Mouse (Mus musculus) large intestine, adult 2 months (tissue): Measurements from ENCODE around the gene Dapk2. TPM values are rescaled to one million over a fixed set of nuclear protein-coding genes. Genes with fewer than 3 reads are reported as not detected.
A peak's percentile ranks its signal among the peaks of the same experiment; 100 is the strongest.
"Not testable (repeated sequence)": the region's sequence is repeated elsewhere in the genome, so short reads cannot be mapped to it uniquely, and the experiment has no call there.

ENCODE experiments used
- DNase-seq: peaks from one replicate; pipeline ENCODE4 v3.0.0-alpha.2; 2012; ENCODE audit warnings: low read depth, low spot score
- WGBS: fragments of 180-500 bp; shearing (Covaris S2); methylation state at CpG from one replicate; pipeline ENCODE4 v1.1.7; 2018; 5-methylcytosine and 5-hydroxymethylcytosine counted together
- polyA plus RNA-seq: library from polyadenylated mRNA; depleted of rRNA; stranded (reverse); fragments of >200 nt; gene quantifications from 2 replicates; pipeline ENCODE4 v1.2.3, GENCODE M21; 2012

The Dapk2 gene
- polyA plus RNA-seq, 1 experiment, result 18.1 TPM

DNA sequence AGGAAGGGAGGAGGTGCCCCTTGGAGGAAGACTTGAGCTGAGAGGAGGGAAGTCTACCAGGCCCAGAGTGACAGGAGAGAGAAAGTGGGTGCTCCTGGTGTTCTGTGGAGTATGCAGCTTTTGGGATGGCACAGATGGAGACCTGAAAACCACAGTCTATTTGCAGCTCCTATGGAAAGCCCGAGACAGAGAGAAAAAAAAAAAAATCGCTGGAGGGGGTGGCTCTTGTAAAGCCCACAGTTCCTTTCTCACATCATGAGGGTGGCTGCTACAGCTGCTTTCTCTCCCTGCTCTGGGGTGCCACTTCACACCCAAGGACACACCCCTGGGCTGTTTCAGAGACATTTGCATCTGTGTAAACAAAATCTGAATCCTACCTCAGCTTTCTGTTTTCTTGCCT, 107.6 kb downstream of the Dapk2 start:
- 19% methylated on average over 2 of the region's 2 CpGs for WGBS
- no peak for DNase-seq

DNA sequence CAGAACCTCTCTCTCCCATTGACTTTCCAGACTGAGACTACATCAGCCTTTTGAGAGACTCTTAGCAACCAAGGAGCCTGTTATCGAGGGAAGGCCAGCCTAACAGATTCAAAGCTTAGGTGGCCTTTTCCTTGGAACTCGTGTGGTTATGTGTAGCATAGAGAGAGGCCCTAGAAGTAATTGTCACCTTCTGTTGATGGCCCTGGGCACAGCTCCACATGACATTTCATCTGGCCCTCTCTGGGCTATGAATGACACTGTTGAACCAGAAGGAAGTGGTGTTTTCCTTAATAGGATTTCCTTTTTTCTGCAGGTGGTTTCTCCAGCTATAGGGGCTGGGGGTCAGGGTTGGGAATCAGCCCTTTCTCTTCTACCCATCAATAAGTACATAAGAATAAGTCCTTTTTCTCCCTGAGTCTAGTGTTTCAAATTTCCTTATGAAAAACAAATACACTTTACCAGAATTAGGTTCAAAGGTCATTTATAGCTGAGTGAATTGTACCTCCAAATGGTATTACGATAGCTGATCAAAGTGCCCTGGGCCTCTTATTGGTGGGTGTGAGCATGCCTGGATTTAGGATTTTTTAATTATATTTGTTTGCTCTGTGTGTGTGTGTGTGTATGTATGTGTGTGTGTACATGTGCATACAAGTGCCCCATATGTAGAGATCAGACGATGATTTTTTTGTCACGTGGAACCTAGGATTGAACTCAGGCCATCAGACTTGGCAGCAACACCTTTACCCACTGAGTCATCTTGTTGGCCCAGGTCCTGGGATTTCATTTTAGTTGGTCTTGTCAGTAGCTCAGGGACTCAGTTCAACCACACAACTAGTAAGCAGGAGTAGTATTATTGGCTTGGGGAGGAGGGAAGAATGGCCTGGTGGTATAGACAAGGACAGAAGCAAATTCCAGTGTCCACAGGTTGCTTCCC, 108.5 kb downstream of the Dapk2 start:
- WGBS, result 14% methylated on average over 5 of the region's 5 CpGs
- DNase-seq, result peak; percentile 87

DNA sequence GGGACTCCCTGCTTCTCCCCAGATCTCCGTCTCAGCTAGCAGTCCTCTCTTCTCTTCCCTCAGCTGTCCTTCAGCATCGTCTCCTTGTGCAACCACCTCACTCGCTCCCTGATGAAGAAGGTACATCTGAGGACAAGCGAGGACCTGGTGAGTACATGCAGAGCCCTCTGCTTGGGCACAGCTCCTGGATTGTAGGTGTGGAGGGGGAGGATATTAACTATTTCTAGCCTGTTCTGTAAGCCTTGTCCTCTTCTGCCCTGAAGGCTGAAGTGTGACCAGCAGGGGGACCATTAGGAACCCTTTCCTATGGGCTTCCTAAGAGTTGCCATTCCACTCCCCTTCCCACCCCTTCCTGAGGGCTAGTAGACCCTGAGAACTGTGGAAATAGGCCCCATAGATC, 110.8 kb downstream of the Dapk2 start:
- no peak for DNase-seq
- 90% methylated on average over 4 of the region's 4 CpGs for WGBS

DNA sequence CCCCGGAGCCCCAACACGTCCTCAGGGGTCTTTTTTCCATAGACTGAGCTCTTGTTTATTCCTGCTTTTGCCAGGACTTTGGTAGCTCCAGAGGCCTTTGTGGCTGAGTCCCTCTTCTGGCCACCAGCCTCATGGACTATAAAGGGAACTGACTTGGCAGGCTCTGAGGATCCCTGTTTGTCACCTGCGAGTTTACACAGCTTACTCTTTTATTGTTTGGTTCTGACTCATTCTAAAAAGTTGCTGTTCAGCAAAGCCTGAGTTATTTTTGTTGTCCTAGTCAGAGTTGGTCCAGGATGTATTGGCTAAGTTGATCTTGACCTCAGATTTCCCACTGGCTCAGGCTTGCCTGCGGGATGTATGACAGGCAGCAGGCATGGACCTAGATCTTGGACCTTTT, 112.0 kb downstream of the Dapk2 start:
- DNase-seq, result no peak
- WGBS, result 21% methylated on average over 4 of the region's 4 CpGs

DNA sequence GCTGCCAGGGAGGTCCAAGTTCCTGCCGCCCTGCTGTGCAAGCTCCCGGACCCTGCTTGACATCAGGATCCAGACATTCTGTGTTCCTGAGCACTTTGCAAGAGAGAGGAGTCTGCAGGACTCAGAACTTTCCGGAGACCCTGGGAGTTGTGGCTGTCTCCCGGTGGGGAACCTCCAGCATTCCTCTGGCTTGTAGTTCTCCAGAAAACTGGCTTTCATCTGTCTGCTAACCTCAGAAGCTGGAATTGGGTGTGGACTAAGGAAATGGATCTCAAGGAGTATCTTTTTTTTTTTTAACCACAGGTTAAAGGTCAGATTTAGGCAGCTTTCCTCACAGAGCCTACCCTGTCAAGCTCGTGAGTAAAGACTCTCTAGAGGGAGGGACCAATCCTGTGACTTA, 113.7 kb downstream of the Dapk2 start:
- WGBS, result 53% methylated on average over 5 of the region's 5 CpGs
- no peak for DNase-seq

DNA sequence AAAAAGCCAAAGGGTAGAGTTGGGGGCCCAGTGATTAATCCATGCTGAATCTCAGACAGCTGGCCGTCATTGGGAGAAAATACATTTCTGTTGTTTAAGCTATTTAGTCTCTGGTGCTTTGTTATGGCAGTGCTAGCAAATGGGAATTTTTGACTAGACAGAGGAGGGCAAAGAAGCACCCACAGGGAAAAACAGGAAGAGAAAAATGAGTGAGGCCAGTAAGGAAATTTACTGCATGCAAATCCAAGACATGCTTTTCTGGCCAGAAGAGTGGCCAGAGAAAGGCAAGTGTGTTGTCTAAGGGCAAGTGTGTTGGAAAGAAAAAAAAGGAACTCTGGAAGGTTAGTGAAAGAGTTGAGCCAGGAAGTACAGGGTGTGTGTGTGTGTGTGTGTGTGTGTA, 115.6 kb downstream of the Dapk2 start:
- 96% methylated on average over 1 of the region's 1 CpGs for WGBS
- DNase-seq, result no peak

DNA sequence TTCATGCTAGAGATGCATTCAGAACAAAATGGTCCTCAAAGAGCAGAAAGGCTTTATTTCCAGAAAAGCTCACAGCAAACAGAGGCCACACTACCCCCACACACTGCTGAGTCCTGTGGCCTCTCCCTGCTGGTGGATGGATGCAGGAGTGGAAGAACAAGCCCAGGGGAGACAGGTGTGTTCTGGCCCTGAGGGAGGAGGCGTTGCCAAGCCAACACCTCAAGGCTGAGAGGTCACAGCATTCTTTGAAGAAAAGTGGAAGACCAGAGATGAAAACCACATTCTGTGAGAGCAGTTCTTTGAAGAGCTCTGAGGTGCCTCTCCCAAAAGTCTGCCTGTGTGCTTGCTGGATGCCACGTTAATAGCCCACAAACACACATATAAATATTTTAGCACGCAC, 116.6 kb downstream of the Dapk2 start:
- DNase-seq, result no peak

DNA sequence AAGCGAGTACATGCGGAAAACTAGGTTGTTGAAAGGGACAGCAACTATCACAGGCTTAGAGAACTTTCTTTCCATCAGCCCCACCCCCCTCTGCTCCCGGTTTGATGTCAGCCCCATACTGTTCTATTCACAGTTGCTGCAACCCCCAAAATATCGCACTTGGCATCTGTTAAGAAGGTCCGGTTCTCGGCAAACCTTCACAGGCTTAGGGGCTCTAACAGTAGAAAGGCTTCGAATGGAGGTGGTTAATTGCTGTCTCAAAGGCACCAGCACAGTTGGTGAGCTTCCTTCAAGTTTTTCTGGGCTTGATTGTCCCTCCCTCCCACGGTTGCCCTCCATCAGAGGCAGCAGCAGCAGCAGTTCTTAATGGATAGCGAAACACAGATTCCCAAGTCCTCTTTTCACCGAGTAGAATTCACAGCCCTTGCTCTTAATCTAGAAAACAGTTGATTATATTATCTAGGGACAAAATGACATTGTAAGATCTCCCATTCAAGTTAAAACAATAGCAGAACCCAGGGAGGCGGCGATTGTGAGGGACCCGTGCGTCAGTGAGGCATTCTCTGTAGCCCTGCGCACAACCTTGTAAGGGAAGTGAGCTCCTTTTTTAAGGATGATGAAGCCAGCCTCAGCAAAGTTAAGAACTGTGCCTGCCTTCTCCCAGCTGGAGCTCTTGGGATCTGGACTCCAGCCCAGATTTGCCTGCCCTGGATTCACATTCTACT, 117.4 kb downstream of the Dapk2 start:
- WGBS, result 44% methylated on average over 15 of the region's 15 CpGs
- no peak for DNase-seq

More for the DNA sequence above, 116.6 kb downstream of the Dapk2 start:
- WGBS, result 23% methylated on average over 3 of the region's 3 CpGs

DNA sequence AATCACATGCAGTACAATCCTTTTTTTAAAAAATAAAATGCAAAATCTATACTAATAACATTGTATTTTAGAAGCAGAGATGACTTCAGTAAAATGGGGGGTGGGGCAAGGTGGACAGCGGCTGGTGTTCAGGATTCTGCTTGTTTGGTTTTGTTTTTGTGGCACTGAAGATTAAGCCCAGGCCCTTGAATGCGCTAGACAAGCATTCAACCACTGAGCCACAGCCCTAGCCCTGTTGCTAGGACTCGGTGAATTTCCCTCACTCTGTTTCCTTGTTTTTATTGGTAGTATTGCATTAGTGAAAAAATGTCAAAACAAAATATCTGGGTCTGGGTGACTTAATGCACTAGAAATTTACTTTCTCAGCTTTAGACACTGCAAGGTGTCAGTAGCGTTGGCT, 118.0 kb downstream of the Dapk2 start:
- DNase-seq, result no peak
- 20% methylated on average over 4 of the region's 4 CpGs for WGBS

DNA sequence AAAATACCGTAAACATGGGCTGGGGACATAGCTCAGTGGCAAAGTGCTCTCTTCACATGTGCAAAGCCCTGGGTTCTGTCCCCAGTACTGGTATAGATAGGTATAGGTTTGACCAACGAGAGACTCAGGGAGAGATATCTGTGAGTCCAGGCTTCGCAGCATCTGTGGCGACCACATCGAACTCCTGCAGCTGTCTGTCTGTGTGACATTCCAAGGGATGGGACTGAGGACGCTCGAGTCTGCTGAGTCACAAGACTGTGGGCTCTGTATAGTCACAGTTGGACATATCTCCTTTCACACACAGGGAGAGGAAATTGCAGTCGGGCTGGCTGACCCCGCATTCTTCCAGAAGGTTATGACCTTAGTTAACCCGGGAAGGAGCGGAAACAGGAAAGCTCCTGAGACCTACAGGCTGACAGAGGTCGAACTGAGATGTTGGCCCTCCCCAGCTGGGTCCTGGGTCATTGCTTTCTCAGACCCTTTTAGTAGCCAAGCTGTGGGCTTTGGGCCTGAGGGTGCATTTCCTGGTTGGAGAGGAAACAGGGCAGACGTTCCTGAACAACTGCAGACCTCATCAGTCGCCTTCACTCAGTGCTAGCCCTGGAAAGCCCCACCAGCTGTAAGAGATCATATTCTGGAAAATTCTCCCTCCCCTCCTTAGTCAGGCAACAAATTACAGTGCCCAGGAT, 118.8 kb downstream of the Dapk2 start:
- DNase-seq, result no peak
- 9% methylated on average over 14 of the region's 14 CpGs for WGBS

DNA sequence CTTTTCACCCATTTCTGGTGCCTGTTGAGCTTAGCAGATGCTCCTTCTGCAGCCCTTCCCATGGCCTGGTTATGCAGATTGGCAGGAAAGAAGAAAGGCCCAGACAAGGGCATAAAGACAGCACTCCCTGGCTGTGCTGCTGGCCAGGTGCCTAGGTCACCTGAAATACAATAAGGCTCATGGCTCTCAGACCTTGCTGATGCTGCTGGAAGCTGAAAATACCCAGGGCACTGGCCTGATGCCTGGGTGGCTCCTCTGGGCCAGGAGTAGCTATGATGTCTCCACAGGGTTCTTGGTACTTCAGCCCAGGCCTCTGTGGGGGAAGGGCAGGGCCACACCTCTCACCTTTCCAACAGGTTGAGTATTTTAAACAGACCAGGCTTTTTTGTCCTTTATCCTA, 121.6 kb downstream of the Dapk2 start:
- no peak for DNase-seq

DNA sequence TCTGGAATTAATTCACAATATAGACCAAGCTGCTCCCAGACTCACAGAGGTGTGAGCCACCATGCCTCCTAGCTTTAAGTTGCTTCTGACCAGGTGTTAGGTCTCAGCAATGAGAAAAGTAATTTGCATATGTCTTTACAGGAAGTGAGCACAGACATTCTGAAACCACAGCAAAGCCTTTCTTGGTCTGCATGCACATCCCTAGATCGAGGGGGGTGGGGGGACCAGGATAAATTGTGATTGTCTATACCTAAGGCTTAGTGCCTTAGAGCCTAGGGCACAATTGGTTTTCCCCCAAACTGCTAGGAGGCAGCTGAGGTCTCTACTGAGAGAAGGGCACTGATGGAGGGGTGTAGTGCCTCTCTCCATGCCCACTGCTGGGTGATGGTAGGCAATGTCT, 122.5 kb downstream of the Dapk2 start:
- DNase-seq, result no peak
- 49% methylated on average over 1 of the region's 1 CpGs for WGBS

DNA sequence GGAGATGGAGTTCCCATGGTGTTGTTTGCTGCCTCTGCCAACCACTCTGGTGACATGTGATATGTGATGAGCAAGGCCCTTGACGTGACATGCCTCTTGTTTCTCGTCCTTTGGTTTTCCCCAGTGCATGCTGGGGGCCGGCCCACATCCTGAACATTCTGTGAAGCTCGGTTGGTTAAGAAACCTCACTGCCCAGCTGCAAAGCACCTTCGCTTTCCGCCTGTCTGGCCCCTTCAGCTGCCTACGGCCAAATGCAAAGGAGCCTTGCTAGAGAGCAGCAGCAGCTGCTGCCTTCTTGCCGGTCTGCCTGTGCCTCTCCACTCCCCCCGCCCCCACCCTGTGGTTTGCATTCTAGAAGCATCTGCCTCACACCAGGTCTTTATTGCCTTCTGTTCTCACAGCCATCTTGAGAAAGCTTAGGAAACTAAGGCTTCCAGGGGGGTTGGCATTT, 123.5 kb downstream of the Dapk2 start:
- no peak for DNase-seq
- 74% methylated on average over 9 of the region's 9 CpGs for WGBS

DNA sequence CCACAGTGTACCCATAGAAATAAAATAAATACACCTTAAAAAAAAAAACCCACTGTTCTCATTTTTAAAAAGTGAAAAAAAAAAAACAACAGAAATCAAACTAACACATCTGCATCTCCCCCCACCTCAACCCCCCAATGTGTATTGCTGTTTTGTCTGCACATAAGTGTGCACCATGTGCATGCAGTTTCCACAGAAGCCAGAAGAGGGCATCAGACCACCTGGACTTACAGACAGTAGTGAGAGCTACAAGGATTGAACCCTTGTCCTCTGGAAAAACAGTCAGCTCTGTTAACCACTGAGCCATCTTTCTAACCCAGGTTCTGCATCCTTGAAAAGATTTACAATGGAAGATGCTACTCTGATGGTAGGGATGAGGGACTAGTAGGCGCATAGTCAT, 124.6 kb downstream of the Dapk2 start:
- DNase-seq, result no peak
- 100% methylated on average over 1 of the region's 1 CpGs for WGBS

DNA sequence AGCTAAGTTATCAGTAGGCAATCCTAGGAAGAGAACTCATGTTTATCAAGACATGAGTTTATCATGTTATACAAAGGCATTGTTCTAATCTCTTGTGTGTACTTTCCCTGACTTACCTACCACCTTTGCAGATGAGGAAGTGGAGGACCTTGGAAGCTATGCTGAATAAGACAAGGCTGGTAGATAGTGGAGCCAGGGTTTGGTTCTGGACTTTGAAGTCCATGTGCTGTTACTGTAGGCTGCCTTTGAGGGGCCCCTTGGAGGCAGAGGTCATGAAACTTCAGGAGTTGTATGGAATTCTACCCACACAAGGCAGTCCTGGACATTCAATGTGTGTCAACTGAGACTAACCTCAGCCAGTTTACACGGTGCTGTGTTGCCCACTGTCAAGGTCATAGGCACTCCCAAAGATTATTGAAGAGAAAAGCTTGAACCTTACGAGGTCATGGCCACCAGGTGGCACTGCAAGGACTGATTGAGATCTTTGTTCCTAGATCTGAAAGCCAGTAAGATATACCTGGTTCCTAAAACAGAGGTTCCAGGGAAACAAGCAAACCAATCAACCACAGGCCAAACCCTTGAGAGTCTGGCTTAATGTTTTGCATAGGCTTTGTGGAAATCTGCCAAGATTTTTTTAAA, 125.7 kb downstream of the Dapk2 start:
- WGBS, result 3% methylated on average over 2 of the region's 2 CpGs
- DNase-seq, result no peak

DNA sequence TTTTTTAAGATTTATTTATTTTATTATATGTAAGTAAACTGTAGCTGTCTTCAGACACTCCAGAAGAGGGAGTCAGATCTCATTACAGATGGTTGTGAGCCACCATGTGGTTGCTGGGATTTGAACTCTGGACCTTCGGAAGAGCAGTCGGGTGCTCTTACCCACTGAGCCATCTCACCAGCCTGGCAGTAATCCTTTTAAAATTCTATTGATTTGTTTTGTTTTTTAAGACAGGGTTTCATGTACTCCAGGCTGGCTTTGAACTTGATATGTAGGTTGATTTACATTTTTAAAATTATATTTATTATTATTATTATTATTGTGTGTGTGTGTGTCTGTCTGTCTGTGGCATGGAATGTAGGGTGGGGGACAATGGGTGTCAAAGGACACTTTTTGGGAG, 127.2 kb downstream of the Dapk2 start:
- DNase-seq, result not testable (repeated sequence)
- WGBS, result 92% methylated on average over 2 of the region's 2 CpGs

DNA sequence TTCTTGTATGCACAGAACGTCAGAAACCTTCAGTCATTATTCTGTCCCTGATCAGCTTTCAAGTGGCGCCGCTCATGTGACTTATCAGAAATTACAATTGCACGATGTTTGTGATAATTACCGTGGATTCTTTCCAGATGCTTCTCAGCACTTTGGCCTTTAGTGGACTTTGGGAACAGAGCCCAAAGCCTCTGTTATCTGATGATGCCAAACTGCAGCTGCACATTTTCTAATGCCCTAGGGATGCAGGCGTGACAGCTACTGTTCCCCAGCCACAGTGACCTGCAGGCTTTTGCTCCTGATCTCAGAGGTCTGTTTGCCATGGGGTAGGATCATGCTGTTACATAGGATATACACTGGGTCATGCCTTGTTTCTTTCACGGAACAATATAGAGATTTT, 127.9 kb downstream of the Dapk2 start:
- 37% methylated on average over 7 of the region's 7 CpGs for WGBS
- no peak for DNase-seq

DNA sequence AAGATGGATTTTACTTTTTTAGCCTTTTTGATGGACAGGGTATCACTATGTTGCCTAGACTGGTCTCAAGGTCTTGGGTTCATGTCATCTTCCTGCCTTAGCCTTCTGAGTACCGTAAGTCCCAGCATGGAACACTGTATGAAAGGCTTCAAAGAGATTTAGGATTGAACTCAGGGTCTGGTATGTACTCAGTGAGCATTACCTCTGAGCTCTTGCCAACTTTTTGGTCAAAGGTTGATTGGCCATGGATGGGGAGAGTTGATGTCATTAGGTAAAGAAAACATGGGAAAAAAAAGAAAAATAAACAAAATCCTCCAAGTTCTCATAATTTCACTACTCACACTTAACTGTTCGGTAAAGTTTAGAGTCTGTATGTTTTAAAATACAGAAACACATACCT, 132.7 kb downstream of the Dapk2 start:
- DNase-seq, result no peak
- WGBS, result 89% methylated on average over 2 of the region's 2 CpGs

DNA sequence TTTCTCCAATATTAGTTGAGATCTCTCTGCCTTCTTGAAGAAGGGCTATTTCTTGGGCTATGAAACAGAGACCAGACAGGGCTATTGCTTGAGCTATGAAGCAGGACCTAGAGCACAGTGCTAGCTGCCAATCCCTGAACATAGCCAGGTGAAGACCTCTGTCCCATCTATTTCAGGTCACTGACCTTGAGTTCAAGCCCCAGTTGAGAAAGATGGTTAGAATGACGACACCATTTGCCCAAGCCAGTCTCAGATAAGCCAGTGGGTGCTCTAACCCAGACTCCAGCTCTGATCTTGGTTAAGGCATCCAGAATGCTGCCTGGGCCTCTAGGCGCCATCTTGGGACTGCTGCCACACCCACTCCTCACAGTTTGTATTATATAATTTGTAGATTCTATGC, 135.3 kb downstream of the Dapk2 start:
- no peak for DNase-seq
- WGBS, result 89% methylated on average over 2 of the region's 2 CpGs

DNA sequence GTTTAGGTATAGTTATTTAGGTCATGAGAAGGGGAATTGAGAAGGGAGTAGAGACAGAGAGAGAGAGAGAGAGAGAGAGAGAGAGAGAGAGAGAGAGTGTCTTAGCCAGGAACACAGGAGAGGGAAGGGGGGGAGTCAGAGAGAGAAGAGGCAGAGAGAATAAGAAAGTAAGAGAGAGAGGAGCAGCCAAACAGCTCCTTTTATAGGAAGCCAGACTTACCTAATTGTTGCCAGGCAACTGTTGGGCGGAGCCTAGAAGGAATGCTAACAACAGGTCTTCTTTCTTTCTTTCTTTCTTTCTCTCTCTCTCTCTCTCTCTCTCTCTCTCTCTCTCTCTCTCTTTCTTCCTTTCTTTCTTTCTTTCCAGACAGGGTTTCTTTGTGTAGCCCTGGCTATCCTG, 136.2 kb downstream of the Dapk2 start:
- DNase-seq, result no peak
- 88% methylated on average over 1 of the region's 1 CpGs for WGBS
